Mouse (Mus musculus) brain, adult 2 months (tissue): ENCODE measurements at regions not wholly inside any gene's neighbourhood (a gene's known extent, or its start where the extent isn't known, plus 50 kb on each side); places are given as distances from the start of the nearest gene placed in this dataset.
A peak's percentile ranks its signal among the peaks of the same experiment; 100 is the strongest.

Experiments
- DNase-seq: peaks from one replicate; pipeline ENCODE4 v3.0.0; 2011; ENCODE audit warnings: low read depth, low spot score

DNA sequence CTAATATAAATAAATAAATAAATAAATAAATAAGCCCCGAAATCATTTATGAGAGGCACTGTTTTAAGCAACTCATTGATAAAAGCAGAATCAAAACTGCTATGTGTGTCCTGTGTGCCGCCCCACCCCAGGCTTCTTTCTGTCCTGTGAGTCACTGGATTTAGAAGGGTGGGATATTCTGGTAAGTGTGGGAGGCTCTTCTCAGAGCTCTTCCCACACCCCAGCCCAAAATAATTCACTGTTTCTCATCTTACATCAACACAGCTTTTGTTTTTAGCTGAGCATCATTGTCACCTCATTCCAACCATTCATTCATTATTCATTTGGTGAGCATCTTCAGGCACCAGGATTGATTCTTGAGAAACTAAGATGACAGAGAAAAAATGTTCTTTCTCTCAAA, 118.4 kb downstream of the Barx2 start:
- DNase-seq = peak; percentile 86

- no peak for DNase-seq
Observed at GRCm38 (mm10) chr9:31775956-31776355, 137.3 kb downstream of the Barx2 start.

- DNase-seq = no peak
Observed at GRCm38 (mm10) chr9:31765401-31765800, 147.9 kb downstream of the Barx2 start.

DNA sequence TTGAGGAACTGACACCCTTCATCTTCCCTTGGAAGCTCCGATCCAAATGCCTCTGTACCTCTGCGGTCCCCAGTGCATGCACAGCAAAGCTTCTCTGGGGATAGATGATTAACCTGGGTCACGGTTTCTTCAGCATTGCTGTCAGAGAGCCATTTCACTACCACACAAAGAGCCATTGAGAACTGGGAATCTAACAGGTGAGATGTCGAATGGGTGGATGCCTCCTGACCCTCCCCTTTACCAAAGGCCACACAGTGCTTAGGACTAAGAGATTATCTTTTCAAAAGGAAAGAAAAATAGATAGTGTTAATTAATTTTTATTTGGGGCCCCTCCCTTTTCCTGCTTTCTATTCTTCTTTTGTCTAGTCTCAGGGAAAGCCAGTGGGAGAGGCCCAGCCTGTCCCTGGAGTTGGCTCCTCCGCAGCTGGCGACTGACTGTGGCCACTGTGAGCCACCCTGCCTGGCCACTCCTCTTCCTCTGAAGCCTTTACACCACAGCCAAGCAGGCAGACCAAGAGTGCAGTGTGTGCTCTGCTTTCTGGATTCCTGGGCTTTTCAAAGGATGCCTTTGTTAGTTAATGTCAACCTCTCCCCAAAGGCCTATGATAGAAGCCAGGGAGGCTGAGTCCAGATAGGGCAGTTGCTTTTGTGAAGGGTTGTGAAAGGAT, 155.2 kb downstream of the Barx2 start:
- DNase-seq = peak; percentile 57

DNA sequence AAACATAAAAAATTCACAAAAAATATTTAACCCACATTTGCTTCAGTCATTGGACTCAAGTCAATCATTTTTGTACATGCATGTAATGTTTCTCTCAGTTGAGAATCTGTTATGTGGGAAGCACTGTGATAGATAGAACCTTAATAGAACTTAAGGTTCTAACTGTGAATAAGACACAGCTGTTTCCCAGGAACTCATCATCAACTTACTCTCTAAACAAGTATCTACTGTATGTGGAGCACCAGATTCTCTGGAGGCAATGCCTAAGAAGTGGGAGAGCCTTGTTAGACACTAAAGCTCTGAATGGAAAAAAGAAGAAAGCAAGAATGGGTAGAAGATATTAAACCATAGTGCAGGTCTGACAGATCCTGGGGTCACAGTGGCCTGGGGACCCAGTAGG, 182.8 kb downstream of the Barx2 start:
- DNase-seq = peak; percentile 51

- no peak for DNase-seq
Observed at GRCm38 (mm10) chr9:31719309-31719708, 194.0 kb downstream of the Barx2 start.

- DNase-seq = no peak
Observed at GRCm38 (mm10) chr9:31710022-31710421, 203.2 kb downstream of the Barx2 start.

- DNase-seq = no peak
Observed at GRCm38 (mm10) chr9:31706688-31707087, 206.6 kb downstream of the Barx2 start.

GRCm38 (mm10) chr9:31690921-31691475, 222.3 kb downstream of the Barx2 start:
- DNase-seq = no peak

DNA sequence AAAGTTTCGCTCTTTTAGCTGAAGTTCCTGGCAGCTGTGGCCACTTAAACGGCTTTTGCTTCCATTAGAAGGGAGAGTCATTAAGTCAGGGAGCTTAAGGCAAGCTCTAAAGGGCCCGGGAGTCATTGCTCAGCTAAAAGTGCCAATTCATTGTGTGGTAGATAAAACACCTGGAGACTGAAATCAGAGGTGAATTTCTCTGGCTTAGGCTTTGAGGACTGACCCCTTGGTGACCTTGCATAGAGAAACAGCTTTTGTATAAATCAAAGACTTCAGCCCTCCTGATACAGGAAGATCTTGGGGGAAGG, 224.1 kb upstream of the Tmem45b start:
- DNase-seq = no peak

DNA sequence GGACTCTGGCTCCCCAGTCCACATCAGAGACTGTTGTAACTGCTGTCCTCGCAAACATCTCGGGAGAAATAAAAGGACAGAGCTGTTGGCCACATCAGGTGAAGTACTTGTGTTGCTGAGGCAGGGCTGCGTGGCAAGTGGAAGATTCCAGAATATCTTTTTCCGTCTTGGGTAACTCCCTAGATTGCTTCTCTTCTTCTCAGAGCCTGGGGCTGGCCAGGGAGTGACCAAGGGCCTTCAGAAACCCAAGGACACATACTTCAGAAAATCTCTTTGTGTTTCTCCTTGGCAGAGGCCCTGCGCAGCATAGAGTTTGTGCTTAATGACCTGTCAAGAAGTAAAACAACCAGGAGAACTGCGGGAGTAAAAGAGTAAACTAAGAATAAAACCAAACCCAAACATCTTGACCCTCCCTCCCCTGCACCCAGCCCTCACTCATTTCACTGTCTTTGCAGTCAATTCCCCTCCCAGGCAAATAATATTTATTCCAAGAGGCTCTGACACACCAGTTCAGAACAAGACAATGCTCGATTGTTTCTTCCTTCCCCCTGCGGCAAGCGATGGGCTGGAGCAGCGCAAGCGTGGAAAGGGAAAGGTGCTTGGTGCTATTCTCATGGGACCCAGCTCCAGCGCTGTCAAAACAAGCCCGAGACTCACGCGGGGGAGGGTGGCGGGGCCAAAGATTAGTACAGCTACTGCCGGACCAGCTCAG, 223.6 kb upstream of the Tmem45b start:
- DNase-seq = peak; percentile 54

DNA sequence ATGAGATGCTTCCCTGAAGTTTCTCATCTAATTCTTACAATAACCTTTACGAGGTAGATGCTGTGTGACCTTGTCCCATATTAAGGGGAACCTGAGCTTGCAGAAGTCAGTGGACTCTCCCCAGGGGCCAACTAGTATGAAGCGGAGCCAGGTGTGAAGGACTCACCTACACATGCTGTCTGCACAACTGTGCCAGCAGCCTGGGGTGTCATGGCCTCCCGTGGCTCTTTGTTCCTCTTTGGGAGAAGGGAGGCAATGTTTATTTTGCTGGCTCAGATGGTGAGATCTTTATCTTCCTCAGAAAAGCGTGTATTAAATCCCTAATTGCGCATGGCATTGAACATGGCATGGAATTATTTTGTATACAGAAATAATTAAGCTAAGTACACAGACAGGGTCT, 222.2 kb upstream of the Tmem45b start:
- DNase-seq = no peak

- no peak for DNase-seq
Observed at GRCm38 (mm10) chr9:31684812-31685188, 220.5 kb upstream of the Tmem45b start.

DNA sequence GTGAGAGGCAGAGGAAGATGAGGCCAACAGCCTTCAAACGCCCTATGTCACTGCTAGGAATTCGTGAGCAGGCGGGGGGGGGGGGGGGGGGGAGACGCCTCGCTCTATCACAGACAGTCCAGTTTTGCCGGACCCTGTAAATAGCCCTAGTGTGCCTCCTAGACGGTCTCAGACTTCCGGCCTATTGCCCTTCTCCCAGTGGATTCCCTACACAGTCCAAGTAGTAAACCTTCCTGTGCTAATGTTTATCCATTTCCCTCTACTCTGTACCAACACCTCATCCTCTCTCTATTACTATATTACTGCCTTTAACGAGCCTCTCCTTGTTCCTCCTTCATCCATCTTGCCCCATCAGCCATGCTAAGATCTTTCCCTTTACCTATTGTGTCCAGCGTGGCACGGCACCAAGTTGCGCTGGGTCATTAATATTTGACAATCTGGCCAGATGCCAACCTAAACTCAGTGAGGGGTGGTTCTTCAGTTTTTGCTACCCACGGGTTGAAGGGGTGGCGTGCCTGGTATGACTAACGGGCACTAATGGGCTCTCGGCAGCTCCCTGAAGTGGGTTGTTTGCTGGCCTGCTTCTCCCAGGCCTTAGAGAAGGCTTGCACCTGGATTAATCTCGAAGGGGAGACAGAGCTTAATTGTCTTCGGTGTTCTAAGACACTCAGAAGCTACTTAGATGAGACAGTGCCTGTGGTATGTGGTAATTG, 220.0 kb upstream of the Tmem45b start:
- no peak for DNase-seq

DNA sequence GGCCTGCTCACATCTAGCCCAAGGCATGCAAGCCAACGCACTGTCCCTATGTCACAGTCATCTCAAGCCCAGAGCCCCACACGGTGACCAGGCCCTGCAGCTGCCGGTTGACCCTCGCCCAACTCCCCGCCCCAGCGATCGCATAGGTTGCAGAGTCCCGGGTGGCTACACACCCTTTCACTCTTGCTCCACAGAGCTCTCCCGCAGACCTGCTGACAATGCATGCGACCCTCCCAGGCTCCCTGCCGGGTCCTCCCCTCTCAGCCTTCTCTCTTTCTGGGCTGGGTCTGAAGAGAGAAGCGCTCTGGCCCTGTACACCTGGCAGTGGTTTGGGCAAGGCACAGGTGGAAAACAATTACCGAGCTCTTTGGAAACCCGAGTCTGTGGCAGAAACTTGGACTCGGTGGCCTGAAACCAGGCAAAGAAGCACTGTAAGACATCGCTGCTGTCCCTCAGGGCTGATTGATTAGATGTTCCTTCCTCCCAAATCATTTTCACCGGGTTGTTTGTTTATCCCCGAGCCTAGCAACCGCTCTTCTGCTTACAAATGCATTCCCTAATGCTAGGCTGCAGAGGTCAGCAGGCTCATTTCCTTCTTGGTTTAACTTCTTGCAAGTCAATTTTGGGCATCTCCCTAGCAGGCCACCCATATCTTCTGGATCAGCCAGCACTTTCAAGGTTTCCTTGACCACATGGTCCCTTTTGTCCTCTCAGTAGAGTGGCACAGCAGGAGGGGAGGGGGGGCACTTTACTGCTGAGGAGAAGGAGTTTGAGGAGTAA, 219.2 kb upstream of the Tmem45b start:
- no peak for DNase-seq

- DNase-seq = no peak
Observed at GRCm38 (mm10) chr9:31682893-31683292, 218.6 kb upstream of the Tmem45b start.

DNA sequence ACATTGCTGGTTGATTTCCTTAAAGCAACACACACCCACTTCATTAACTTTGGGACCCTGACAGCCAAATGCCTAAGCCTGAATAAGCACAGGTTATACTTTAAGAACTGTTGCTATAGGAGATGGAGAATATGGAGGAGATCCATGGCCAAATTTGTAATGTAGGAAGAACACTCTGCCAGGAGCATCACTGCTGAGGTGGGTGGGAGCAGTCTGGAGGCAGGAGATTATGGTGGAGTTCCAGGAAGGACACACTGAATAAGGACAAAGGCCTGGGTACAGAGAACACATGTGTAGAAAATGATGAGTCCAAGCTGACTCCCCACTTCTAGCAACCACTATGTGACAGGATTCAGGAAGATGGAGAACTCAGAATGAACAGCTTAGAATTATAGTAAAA, 212.9 kb upstream of the Tmem45b start:
- peak; percentile 48 for DNase-seq

GRCm38 (mm10) chr9:31659026-31659425, 194.8 kb upstream of the Tmem45b start:
- no peak for DNase-seq

DNA sequence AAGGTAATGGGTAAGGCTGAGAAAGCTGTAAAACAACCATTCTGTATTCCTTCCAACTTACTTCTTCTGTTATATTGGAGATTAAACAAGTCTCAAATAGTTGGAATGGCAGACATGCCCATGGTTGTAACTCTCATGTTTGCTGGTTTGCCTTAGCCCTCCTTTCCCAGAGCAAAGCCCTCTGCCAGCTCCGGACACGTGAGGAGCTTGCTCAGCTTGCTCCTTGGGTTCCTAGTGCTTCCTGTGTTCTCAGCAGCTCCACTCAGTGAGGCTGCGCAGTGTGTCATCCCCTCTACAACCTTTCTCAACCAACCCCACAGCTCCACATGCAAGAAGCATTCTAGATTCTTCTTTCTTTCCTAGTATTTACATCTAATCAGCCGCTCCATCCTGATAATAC, 193.3 kb upstream of the Tmem45b start:
- no peak for DNase-seq

GRCm38 (mm10) chr9:31656676-31657075, 192.4 kb upstream of the Tmem45b start:
- DNase-seq = no peak

DNA sequence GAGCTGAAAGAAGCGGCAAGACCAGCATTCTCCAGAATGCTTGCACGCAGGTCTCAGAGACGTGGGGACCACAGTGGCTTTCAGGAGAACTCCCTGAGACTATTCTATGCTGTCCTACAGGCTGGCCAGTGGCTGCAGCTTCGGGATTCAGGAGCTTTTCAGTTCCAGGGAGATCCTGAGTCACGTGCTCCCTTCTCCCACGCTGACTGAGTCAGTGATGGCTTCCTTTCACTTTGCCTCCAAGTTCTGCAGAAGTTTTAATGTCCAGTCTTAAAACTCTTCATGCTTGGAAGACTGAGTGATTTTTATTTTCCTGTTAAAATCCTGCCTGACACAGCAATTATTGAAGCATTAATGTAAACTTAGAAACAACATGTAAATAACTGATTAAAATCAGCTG, 190.5 kb upstream of the Tmem45b start:
- peak; percentile 6 for DNase-seq

- DNase-seq = no peak
Observed at GRCm38 (mm10) chr9:31654213-31654612, 190.0 kb upstream of the Tmem45b start.
